In the genomic region with DNA sequence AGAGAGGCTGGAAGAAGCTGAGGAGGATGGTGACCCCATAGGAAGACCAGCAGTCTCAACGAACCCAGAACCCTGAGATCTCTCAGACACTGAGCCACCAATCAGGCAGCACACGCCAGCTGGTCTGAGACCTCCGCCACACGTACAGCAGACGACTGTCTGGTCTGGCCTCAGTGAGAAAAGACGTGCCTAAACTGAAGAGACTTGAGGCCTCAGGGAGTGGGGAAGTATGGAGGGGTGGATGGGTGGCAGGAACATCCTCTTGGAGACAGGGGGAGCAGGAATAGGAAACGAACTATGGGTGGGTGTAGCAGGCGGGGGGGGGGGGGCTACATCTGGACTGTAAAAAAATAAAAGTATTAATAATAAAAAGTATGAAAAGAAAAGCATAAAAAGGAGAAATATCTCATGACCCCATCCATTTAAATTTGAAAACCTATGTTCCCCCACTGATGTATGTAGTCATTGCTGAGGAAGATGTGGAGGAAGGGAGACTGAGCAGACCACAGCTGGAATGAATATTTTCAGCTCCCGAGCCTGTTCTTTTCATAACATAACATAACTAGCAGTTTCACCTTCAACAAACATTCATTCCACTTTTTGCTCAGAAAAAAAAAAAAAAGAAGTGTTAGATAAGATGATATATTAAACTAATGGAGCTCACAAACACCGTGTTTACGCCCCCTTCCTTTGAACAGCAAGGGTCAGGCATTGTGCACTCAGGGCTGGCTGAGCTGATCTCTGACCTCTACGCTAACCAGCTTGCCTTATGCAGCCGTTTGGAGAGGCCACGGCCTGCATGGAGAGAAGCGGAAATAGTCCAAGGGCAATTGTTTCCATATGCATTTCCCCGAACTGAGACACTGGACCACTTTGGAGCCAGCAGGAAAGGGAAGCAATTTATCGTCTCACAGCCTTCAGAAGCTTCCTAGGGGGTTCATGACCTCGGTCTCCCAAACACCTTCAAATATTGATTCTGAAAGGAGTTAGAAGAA, we compare ENCODE assay signal across 10 mouse cellular contexts.
DNase-seq lines count a peak whose midpoint lies in the region; ATAC-seq lines count a peak whose summit lies in the region.
"Had no signal": no experiment of that assay in that cellular context is flagged by ENCODE, and none has a peak within 500 bp of the region (broad histone marks: within the 10 kb centered on the region; RNA-seq: fewer than 3 reads in every experiment).

No protein-coding gene starts in this region.

- no peaks in the 10 kb centered on the region for H3K27me3 ChIP-seq in liver, embryonic 13.5 days
- no peaks in the 10 kb centered on the region for H3K27me3 ChIP-seq in forebrain, embryonic 16.5 days (replicated peaks; ENCODE audit: control insufficient read depth, insufficient read depth, low read length)
- H3K27me3 ChIP-seq: liver, embryonic 15.5 days had no signal

- no peak overlapping the region for H3K27ac ChIP-seq in liver, embryonic 13.5 days
- H3K27ac ChIP-seq in forebrain, embryonic 16.5 days (ENCODE audit: low read length) = no peak overlapping the region
- H3K27ac ChIP-seq: hindbrain, embryonic 14.5 days; liver, embryonic 15.5 days had no signal

- H3K36me3 ChIP-seq in liver, embryonic 13.5 days = no peaks in the 10 kb centered on the region
- no peaks in the 10 kb centered on the region for H3K36me3 ChIP-seq in forebrain, embryonic 16.5 days (ENCODE audit: control insufficient read depth, insufficient read depth)
- H3K36me3 ChIP-seq: liver, embryonic 15.5 days had no signal

- intact Hi-C loops in left cerebral cortex, postnatal 36 days (cut with DNase I) = no loop called here
- intact Hi-C loops in left cerebral cortex, postnatal 10 days (cut with DNase I) = no loop called here

- no peaks in the 10 kb centered on the region for H3K4me1 ChIP-seq in liver, embryonic 13.5 days (replicated peaks)
- no peaks in the 10 kb centered on the region for H3K4me1 ChIP-seq in forebrain, embryonic 16.5 days (replicated peaks; ENCODE audit: control insufficient read depth, insufficient read depth, low read length)
- H3K4me1 ChIP-seq: liver, embryonic 15.5 days had no signal

- no peak overlapping the region for H3K4me3 ChIP-seq in liver, embryonic 13.5 days (replicated peaks)
- H3K4me3 ChIP-seq in forebrain, embryonic 16.5 days (replicated peaks; ENCODE audit: low read length) = no peak overlapping the region
- H3K4me3 ChIP-seq: liver, embryonic 15.5 days had no signal

- WGBS in liver, embryonic 13.5 days (ENCODE audit: insufficient replicate concordance) = 42% methylated on average over 18 of the region's 18 CpGs
- 68% methylated on average over 17 of the region's 18 CpGs for WGBS in forebrain, embryonic 16.5 days

- no peak overlapping the region for H3K9ac ChIP-seq in liver, embryonic 13.5 days
- H3K9ac ChIP-seq in forebrain, embryonic 16.5 days (replicated peaks; ENCODE audit: low read depth, low read length) = no peak overlapping the region
- H3K9ac ChIP-seq: hindbrain, embryonic 14.5 days; liver, embryonic 15.5 days had no signal

- peak; percentile 51 for DNase-seq in adrenal gland, adult 2 months
- DNase-seq in adrenal gland, postnatal 25 days = peak; percentile 2
- DNase-seq in kidney, adult 8-10 months = peak; percentile 46 to 57
- DNase-seq in liver, embryonic 13.5 days = no peak
- DNase-seq in left cerebral cortex, postnatal 36 days (ENCODE audit: low spot score in 2 of 2) = no peak
- DNase-seq in left cerebral cortex, postnatal 10 days (ENCODE audit: extremely low spot score in 1 of 2, low spot score in 2 of 2) = no peak
- no peak for DNase-seq in urinary bladder, postnatal 25 days (ENCODE audit: low spot score)

- peak; percentile 51; the same call in 1 of the 2 replicates for ATAC-seq in liver, embryonic 13.5 days (ENCODE audit: low read depth)
- no peak for ATAC-seq in forebrain, embryonic 16.5 days

- no peak overlapping the region for H3K4me2 ChIP-seq in liver, embryonic 13.5 days
- no peak overlapping the region for H3K4me2 ChIP-seq in forebrain, embryonic 16.5 days (ENCODE audit: low read length)
- H3K4me2 ChIP-seq: hindbrain, embryonic 14.5 days; liver, embryonic 15.5 days had no signal

- H3K9me3 ChIP-seq in liver, embryonic 13.5 days (replicated peaks) = no peaks in the 10 kb centered on the region
- no peaks in the 10 kb centered on the region for H3K9me3 ChIP-seq in forebrain, embryonic 16.5 days (ENCODE audit: control insufficient read depth, low read length)
- H3K9me3 ChIP-seq: liver, embryonic 15.5 days had no signal

Comparison
In these comparisons a context has a peak if more than half of its experiments do, and no peak if none do; other contexts are left out.
1. DNase-seq: peak in adrenal gland, adult 2 months (single experiment), adrenal gland, postnatal 25 days (single experiment) and kidney, adult 8-10 months (2 of 2); none in liver, embryonic 13.5 days (single experiment), left cerebral cortex, postnatal 36 days (0 of 2), left cerebral cortex, postnatal 10 days (0 of 2) and urinary bladder, postnatal 25 days (single experiment).